Mouse (Mus musculus) C2C12 (cell line): ENCODE results near the gene Diablo. TPM values are rescaled to one million over a fixed set of nuclear protein-coding genes. Genes with fewer than 3 reads are reported as not detected.

Experiments
- H3K27me3 ChIP-seq: one replicate; pipeline ENCODE4 v1.6.1; 2011; ENCODE audit not compliant: control insufficient read depth, insufficient read depth, insufficient read length
- H3K36me3 ChIP-seq: one replicate; pipeline ENCODE4 v1.6.1; 2011; ENCODE audit not compliant: control insufficient read depth, insufficient read depth
- H3K4me3 ChIP-seq: one replicate; pipeline ENCODE4 v1.5.1; 2011; ENCODE audit warnings: mild to moderate bottlenecking, control low read depth; ENCODE audit not compliant: poor library complexity, insufficient read depth, severe bottlenecking
- H3K79me2 ChIP-seq: one replicate; pipeline ENCODE4 v1.6.1; 2011; ENCODE audit not compliant: control insufficient read depth, insufficient read depth
- H3K79me3 ChIP-seq: one replicate; pipeline ENCODE4 v1.6.1; 2011; ENCODE audit warnings: low read depth, control low read depth
- H3ac ChIP-seq: one replicate; pipeline ENCODE3; 2011; ENCODE audit warnings: low read depth; ENCODE audit not compliant: control insufficient read depth, insufficient read length
- CEBPB ChIP-seq: IDR thresholded peaks from one replicate; pipeline ENCODE4 v1.6.1; 2011; ENCODE audit warnings: low read depth, mild to moderate bottlenecking, control low read depth, moderate library complexity
- CTCF ChIP-seq: IDR thresholded peaks from one replicate; pipeline ENCODE4 v1.5.1; 2011; ENCODE audit not compliant: control insufficient read depth, insufficient read depth, insufficient read length
- FOSL1 ChIP-seq: IDR thresholded peaks from one replicate; pipeline ENCODE4 v1.8.0; 2011; ENCODE audit warnings: mild to moderate bottlenecking, low read length; ENCODE audit not compliant: poor library complexity, insufficient read depth, severe bottlenecking
- MAX ChIP-seq: IDR thresholded peaks from one replicate; pipeline ENCODE4 v1.6.1; 2011; ENCODE audit warnings: mild to moderate bottlenecking, control low read depth
- MYOD1 ChIP-seq: IDR thresholded peaks from one replicate; pipeline ENCODE4 v1.6.1; 2011; ENCODE audit warnings: low read depth; ENCODE audit not compliant: control insufficient read depth, insufficient read length
- MYOG ChIP-seq: IDR thresholded peaks from one replicate; pipeline ENCODE4 v1.6.1; 2011; ENCODE audit not compliant: control insufficient read depth, insufficient read length; ENCODE audit errors: extremely low read depth
- USF1 ChIP-seq: IDR thresholded peaks from one replicate; pipeline ENCODE4 v1.6.1; 2011; ENCODE audit warnings: low read depth, mild to moderate bottlenecking, control low read depth, moderate library complexity
- long read RNA-seq, 2 experiments: library from polyadenylated mRNA; unstranded; transcript quantifications; one replicate each; pipeline ENCODE4 v2.0.0; 2019 to 2020
- polyA plus RNA-seq: library from polyadenylated mRNA; unstranded; fragments of >200 nt; fragmentation: generic; extraction: Trizol; gene quantifications from one replicate; pipeline ENCODE4 v1.2.1, GENCODE M21; 2012; ENCODE audit warnings: missing spikeins

Gene Diablo
- 40.6 TPM for polyA plus RNA-seq
- long read RNA-seq, experiment 1, transcript Diablo-203 (6 exons, 1,576 nt), result major isoform, 75 of 87 reads
- long read RNA-seq, experiment 1, partial matches to known transcripts, result 1 of 87 reads
- long read RNA-seq, experiment 1, other reads (novel, unspliced or antisense), result 4 of 87 reads
- long read RNA-seq, experiment 2, transcript Diablo-201 (5 exons, 681 nt), result minor isoform, 13 of 252 reads
- long read RNA-seq, experiment 2, transcript Diablo-207 (4 exons, 2,588 nt), result minor isoform, 5 of 252 reads
- long read RNA-seq, experiment 2, transcript Diablo-203 (6 exons, 1,576 nt), result major isoform, 224 of 252 reads
- long read RNA-seq, experiment 2, partial matches to known transcripts, result 0 of 252 reads
- long read RNA-seq, experiment 2, other reads (novel, unspliced or antisense), result 8 of 252 reads

DNA sequence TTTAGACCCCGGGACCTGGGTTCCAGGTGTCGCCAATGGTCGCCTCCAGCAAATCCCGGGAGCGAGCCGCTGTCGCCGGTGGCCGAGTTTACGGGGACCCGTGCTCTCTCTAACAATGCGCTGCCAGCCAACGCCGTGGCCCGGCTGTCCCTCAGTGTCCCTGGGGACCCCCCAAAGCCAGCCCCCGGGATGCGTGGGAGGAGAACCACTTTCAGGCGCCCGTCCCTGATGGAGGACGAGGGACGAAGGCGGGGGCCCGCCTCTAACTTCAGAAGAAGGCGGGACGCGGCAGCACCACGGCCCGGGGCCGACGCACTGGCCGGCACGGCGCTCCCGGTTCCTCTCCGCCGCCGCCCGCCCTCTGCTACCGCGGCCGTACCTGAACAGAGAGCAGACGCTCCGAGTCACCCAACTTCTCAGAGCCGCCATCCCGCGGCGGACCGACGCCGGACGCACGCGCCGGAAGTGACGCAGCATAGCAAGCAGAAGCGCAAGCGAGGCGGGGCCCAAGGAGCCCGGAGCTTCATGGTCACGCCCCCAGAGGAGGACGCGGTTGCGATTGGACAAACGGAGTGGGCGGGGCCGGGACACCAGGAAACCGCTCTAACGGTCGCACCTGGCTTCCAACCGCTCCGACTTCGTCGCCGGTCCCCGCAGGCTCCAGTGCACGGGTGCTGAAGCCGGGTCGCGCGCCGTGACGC lies at the start of gene Diablo:
Gene Diablo (minus strand): TSS at position 485 of the 701 bp plus-strand sequence.
- H3K36me3 ChIP-seq, result peaks cover 6% of the 10 kb centered on the region
- peak within 1 kb of the TSS; percentile 78 for H3K4me3 ChIP-seq
- no peaks in the 10 kb centered on the region for H3K27me3 ChIP-seq
- peaks cover 6% of the 10 kb centered on the region for H3K79me3 ChIP-seq
- TF ChIP-seq MYOD1 (no peak), USF1 (no peak), MAX (peak; percentile 61), CEBPB (no peak)
- H3ac ChIP-seq, result peak within 1 kb of the TSS; percentile 74
- H3K79me2 ChIP-seq, result peaks cover 15% of the 10 kb centered on the region

GRCm38 (mm10) chr5:123573362-123573761 lies 49.4 kb upstream of the Diablo start:
- H3K79me2 ChIP-seq, result peaks cover 12% of the 10 kb centered on the region
- H3ac ChIP-seq, result no peak overlapping the region
- no peaks in the 10 kb centered on the region for H3K27me3 ChIP-seq
- TF ChIP-seq USF1, result no peak
- TF ChIP-seq CEBPB, result no peak
- TF ChIP-seq MAX, result no peak
- TF ChIP-seq MYOD1, result no peak
- TF ChIP-seq MYOG, result no peak
- TF ChIP-seq CTCF, result no peak
- no peak for TF ChIP-seq FOSL1
- no peaks in the 10 kb centered on the region for H3K36me3 ChIP-seq
- H3K79me3 ChIP-seq, result peaks cover 5% of the 10 kb centered on the region
- no peak overlapping the region for H3K4me3 ChIP-seq

- H3K79me2 ChIP-seq, result peaks cover 12% of the 10 kb centered on the region
- no peaks in the 10 kb centered on the region for H3K27me3 ChIP-seq
- H3K36me3 ChIP-seq, result peaks cover 3% of the 10 kb centered on the region
- H3ac ChIP-seq, result peak within 1 kb of the TSS; percentile 73
- peaks cover 5% of the 10 kb centered on the region for H3K79me3 ChIP-seq
- peak within 1 kb of the TSS; percentile 87 for H3K4me3 ChIP-seq
- TF ChIP-seq CEBPB (no peak), MYOD1 (no peak), USF1 (peak; percentile 100), MAX (peak; percentile 44), FOSL1 (no peak), MYOG (no peak)
These were observed 48.6 kb upstream of the Diablo start, which contains the start of gene Vps33a for GRCm38 (mm10) chr5:123572357-123573186. Vps33a (minus strand) TSS chr5:123573038.

DNA sequence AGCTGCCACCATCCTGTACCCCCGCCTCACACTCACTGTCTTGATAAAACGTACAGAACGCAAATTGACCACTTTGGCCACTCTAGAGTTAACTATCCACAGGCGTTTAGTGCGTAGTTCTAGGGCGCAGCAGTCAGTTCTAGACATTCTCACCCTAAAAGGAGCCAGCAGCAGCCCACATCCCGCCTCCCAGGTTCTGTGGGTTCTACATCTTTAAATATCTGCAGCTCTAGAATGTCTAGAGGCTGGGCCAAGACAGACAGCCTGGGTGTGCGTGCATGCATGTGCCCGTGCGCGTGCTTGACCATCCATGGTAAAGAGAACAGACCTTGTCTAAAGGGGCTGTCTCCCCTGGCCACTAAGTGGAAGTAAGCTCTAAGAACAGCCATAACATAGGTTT lies 37.2 kb upstream of the Diablo start:
- H3K79me3 ChIP-seq, result no peaks in the 10 kb centered on the region
- H3ac ChIP-seq, result no peak overlapping the region
- no peak for TF ChIP-seq USF1
- TF ChIP-seq FOSL1, result no peak
- no peak for TF ChIP-seq CTCF
- no peak for TF ChIP-seq CEBPB
- TF ChIP-seq MAX, result no peak
- no peak for TF ChIP-seq MYOG
- TF ChIP-seq MYOD1, result no peak
- H3K36me3 ChIP-seq, result peaks cover 51% of the 10 kb centered on the region
- H3K27me3 ChIP-seq, result no peaks in the 10 kb centered on the region
- no peak overlapping the region for H3K4me3 ChIP-seq
- no peaks in the 10 kb centered on the region for H3K79me2 ChIP-seq

DNA sequence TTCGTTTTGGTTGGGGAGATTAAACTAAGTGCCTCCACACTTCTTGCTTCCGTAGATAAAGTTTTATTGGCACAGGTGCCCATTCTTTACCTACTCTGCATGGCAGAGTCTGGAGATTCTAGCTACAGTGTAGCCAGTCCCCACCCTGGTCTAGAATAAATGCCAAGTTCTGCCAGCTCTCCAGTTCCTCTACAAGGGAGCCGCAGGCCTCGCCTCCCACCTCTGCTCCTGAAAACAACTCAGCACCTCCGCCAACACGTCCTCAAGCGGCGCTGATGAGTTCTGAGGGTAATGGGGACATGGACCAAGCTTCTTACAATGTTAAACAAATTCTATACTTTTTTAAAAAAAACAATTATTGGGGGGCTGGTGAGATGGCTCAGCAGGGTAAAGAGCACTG lies 35.6 kb upstream of the Diablo start:
- no peak overlapping the region for H3ac ChIP-seq
- H3K79me2 ChIP-seq, result no peaks in the 10 kb centered on the region
- peaks cover 48% of the 10 kb centered on the region for H3K36me3 ChIP-seq
- no peak overlapping the region for H3K4me3 ChIP-seq
- TF ChIP-seq CTCF (no peak), MAX (no peak), CEBPB (no peak), MYOG (no peak), MYOD1 (no peak), USF1 (no peak), FOSL1 (no peak)
- H3K27me3 ChIP-seq, result no peaks in the 10 kb centered on the region
- no peaks in the 10 kb centered on the region for H3K79me3 ChIP-seq
